Mouse (Mus musculus): ENCODE data around the gene Slc35g3.
"Not testable (repeated sequence)": the region's sequence is repeated elsewhere in the genome, so short reads cannot be mapped to it uniquely, and the experiment has no call there.

- TF ChIP-seq POLR2AphosphoS2 (IDR thresholded peaks at IDR 0.05; ENCODE audit: insufficient read length, low read depth); MYOG (IDR thresholded peaks at IDR 0.05; ENCODE audit: control insufficient read depth in 1 of 3, insufficient read depth in 1 of 3, insufficient read length in 2 of 3, low read depth in 2 of 3); POLR2A (IDR thresholded peaks at IDR 0.05; ENCODE audit: insufficient read length, low read depth); SRF (IDR thresholded peaks at IDR 0.05; ENCODE audit: control insufficient read depth, insufficient read length, low read depth); USF1 (IDR thresholded peaks at IDR 0.05; ENCODE audit: low read depth); E2F4 (IDR thresholded peaks at IDR 0.05; ENCODE audit: insufficient read depth); REST (IDR thresholded peaks at IDR 0.05; ENCODE audit: insufficient read depth, insufficient read length); CEBPB (IDR thresholded peaks at IDR 0.05; ENCODE audit: insufficient read depth, poor library complexity, severe bottlenecking); TCF12 (IDR thresholded peaks at IDR 0.05; ENCODE audit: insufficient read depth, poor library complexity, severe bottlenecking); TCF3 (IDR thresholded peaks at IDR 0.05; ENCODE audit: insufficient read length, low read depth): not testable (repeated sequence)
These were observed 30.4 kb downstream of the Slc35g3 start for GRCm38 (mm10) chr11:69731408-69731807.

Data from myocyte (in vitro differentiated cells).